Mouse (Mus musculus) embryonic facial prominence, embryonic 13.5 days (tissue): ENCODE measurements around the gene Htr7. TPM values are rescaled to one million over a fixed set of nuclear protein-coding genes. Genes with fewer than 3 reads are reported as not detected.

Experiments
- ATAC-seq: fragments of 200-750 bp; cut with Nextera tagmentation; 2 replicates; pipeline ENCODE4 v1.8.0; 2017; ENCODE audit warnings: low read depth; ENCODE audit not compliant: insufficient number of reproducible peaks, insufficient read depth, low FRiP score, low TSS enrichment
- H3K27ac ChIP-seq: fragments of 300-500 bp; sonication (generic); 2 replicates; pipeline ENCODE4 v1.5.1; 2015; ENCODE audit warnings: moderate library complexity, mild to moderate bottlenecking, inconsistent platforms
- H3K27me3 ChIP-seq: fragments of 300-500 bp; sonication (generic); 2 replicates; pipeline ENCODE4 v1.6.1; 2015; ENCODE audit warnings: mild to moderate bottlenecking, inconsistent platforms
- H3K36me3 ChIP-seq: fragments of 300-500 bp; sonication (generic); 2 replicates; pipeline ENCODE4 v1.6.1; 2015; ENCODE audit warnings: mild to moderate bottlenecking, inconsistent platforms
- H3K4me1 ChIP-seq: fragments of 300-500 bp; sonication (generic); 2 replicates; pipeline ENCODE4 v1.6.1; 2015; ENCODE audit warnings: inconsistent platforms
- H3K4me2 ChIP-seq: fragments of 300-500 bp; sonication (generic); 2 replicates; pipeline ENCODE4 v1.6.1; 2015; ENCODE audit warnings: moderate library complexity, mild to moderate bottlenecking, inconsistent platforms
- H3K4me3 ChIP-seq: fragments of 300-500 bp; sonication (generic); 2 replicates; pipeline ENCODE4 v1.5.1; 2015; ENCODE audit warnings: mild to moderate bottlenecking, inconsistent platforms
- H3K9ac ChIP-seq: fragments of 300-500 bp; sonication (generic); 2 replicates; pipeline ENCODE4 v1.6.1; 2015; ENCODE audit warnings: mild to moderate bottlenecking, inconsistent platforms
- H3K9me3 ChIP-seq: fragments of 300-500 bp; sonication (generic); 2 replicates; pipeline ENCODE4 v1.6.1; 2016; ENCODE audit warnings: inconsistent platforms
- WGBS: fragments of 180-500 bp; shearing (Covaris S2); methylation state at CpG from one replicate; pipeline ENCODE4 v1.1.7; 2015; ENCODE audit warnings: mixed read lengths; 5-methylcytosine and 5-hydroxymethylcytosine counted together
- polyA plus RNA-seq: library from polyadenylated mRNA; unstranded; fragments of >200 nt; fragmentation: Nextera tagmentation; extraction: Ambion mirVana; gene quantifications from 2 replicates; pipeline ENCODE4 v1.2.1, GENCODE M21; 2015

The Htr7 gene
- 0.76 and 1.2 TPM in 2 replicates for polyA plus RNA-seq

GRCm38 (mm10) chr19:36057231-36057811 lies at the start of gene Htr7:
Gene Htr7 (minus strand): TSS chr19:36057507.
- Histone ChIP-seq H3K36me3 (no peaks in the 10 kb centered on the region), H3K4me1 (peaks cover 8% of the 10 kb centered on the region), H3K9ac (peak within 1 kb of the TSS; percentile 64), H3K4me2 (peak within 1 kb of the TSS; percentile 92), H3K4me3 (peak within 1 kb of the TSS; percentile 62), H3K9me3 (no peaks in the 10 kb centered on the region), H3K27ac (no peak within 1 kb of the TSS), H3K27me3 (peaks cover 64% of the 10 kb centered on the region)
- WGBS: under 1% methylated on average over 83 of the region's 86 CpGs
- peak; percentile 69; the same call in 1 of the 2 replicates for ATAC-seq

DNA sequence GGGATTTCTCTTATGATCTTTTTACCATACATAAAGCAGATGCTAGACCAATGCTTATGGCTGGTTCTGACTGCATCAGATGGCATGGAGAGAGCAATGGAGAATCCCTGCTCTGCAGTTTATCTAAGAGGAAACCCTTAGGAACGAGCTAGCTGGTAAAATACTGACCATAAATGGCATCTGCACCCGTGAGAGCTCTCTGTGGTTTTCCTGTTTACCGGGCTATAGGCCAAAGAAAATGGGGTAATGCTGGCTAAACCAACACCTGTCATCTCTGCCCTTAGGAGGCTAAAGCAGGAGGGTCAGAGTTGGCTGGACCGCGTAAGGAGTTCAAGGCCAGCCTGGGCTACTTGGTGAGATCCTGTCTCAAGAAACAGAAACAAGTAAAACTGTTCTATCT lies 46.6 kb upstream of the Htr7 start:
- Histone ChIP-seq H3K4me2 (no peak overlapping the region), H3K36me3 (peaks cover 45% of the 10 kb centered on the region), H3K27ac (no peak overlapping the region), H3K4me1 (no peaks in the 10 kb centered on the region), H3K4me3 (no peak overlapping the region), H3K9me3 (no peaks in the 10 kb centered on the region), H3K9ac (no peak overlapping the region), H3K27me3 (no peaks in the 10 kb centered on the region)
- ATAC-seq: no peak
- WGBS: 87% methylated on average over 5 of the region's 5 CpGs

- Histone ChIP-seq H3K9ac (no peak overlapping the region), H3K4me1 (no peaks in the 10 kb centered on the region), H3K9me3 (no peaks in the 10 kb centered on the region), H3K4me3 (no peak overlapping the region), H3K4me2 (no peak overlapping the region), H3K27me3 (no peaks in the 10 kb centered on the region), H3K36me3 (peaks cover 64% of the 10 kb centered on the region), H3K27ac (no peak overlapping the region)
- ATAC-seq: no peak
- WGBS: 87% methylated on average over 7 of the region's 7 CpGs
Measured at GRCm38 (mm10) chr19:36098916-36099315, 41.6 kb upstream of the Htr7 start.

GRCm38 (mm10) chr19:36098265-36098664 lies 41.0 kb upstream of the Htr7 start:
- H3K9me3 ChIP-seq: no peaks in the 10 kb centered on the region
- 97% methylated on average over 1 of the region's 1 CpGs for WGBS
- no peak overlapping the region for H3K4me2 ChIP-seq
- H3K27me3 ChIP-seq: no peaks in the 10 kb centered on the region
- H3K36me3 ChIP-seq: peaks cover 63% of the 10 kb centered on the region
- no peaks in the 10 kb centered on the region for H3K4me1 ChIP-seq
- ATAC-seq: no peak
- H3K27ac ChIP-seq: no peak overlapping the region
- H3K4me3 ChIP-seq: no peak overlapping the region
- H3K9ac ChIP-seq: no peak overlapping the region

GRCm38 (mm10) chr19:36097194-36097593 lies 39.9 kb upstream of the Htr7 start:
- Histone ChIP-seq H3K9me3 (no peaks in the 10 kb centered on the region), H3K4me2 (no peak overlapping the region), H3K36me3 (peaks cover 61% of the 10 kb centered on the region), H3K4me1 (no peaks in the 10 kb centered on the region), H3K4me3 (no peak overlapping the region), H3K27me3 (no peaks in the 10 kb centered on the region), H3K27ac (no peak overlapping the region), H3K9ac (no peak overlapping the region)
- WGBS: 88% methylated on average over 3 of the region's 3 CpGs
- no peak for ATAC-seq

DNA sequence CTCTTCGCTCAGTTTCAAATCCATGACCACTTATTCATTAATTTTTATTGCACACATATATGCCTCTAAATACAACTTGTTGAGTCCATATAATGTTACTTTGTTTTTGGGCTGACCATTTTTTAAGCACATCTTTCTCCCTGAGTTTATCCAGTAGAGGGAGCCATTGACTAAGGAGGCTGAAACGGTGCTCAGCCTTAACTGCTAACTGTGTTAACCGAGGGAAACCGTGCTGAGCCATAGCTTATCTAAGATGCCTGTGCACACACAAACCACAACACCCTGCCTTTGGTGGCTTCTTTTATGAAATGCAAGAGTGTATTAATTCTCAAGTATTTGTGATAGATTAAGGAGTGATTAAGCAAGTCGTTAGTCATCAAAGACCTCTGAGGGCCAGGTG lies 33.5 kb upstream of the Htr7 start:
- no peak overlapping the region for H3K27ac ChIP-seq
- no peak for ATAC-seq
- H3K36me3 ChIP-seq: peaks cover 53% of the 10 kb centered on the region
- no peak overlapping the region for H3K9ac ChIP-seq
- no peaks in the 10 kb centered on the region for H3K27me3 ChIP-seq
- no peaks in the 10 kb centered on the region for H3K4me1 ChIP-seq
- no peak overlapping the region for H3K4me3 ChIP-seq
- WGBS: 59% methylated on average over 5 of the region's 5 CpGs
- no peaks in the 10 kb centered on the region for H3K9me3 ChIP-seq
- H3K4me2 ChIP-seq: no peak overlapping the region

DNA sequence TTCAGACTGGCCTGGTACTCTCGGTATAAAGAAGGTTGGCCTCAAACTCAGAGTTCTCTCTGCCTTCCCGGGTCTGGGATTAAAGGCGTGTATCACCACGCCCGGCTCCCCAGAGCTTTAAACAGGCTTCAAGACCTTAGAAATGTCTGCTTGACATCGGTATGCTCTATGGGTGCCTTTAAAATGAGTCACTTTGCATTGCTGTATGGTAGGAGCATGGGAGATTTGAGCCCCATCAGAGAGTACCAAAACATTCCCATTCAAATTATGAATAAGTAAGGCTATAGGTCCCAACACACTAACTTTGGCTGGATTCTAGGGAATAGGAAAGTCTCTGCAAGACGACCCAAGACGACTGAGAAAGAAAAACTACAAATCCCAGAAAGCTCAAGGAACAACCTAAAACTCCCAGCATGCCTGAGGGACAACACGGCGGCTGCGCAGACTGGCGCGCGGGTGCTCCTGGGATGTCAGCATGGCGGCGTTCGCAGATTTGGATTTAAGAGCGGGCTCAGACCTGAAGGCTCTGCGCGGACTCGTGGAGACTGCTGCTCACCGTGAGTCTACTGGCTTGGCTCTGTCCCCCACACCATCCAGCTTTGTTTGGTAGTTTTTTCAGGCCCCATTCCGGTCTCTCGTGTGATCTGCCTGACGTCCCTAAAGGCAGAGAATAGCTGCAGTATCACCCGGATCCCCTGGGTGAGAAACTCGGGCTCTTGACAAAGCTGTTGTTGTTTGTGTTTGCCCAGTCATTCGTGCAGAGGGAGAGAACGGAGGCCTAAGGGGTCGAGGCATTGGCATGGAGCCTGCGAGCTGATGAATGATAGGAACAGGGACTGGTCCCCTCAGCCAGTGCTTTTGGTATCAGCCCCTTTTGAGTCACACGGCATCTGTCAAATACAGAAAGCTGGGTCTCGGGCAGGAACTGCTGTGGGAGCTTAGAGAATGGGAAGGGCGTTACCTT lies 26.2 kb upstream of the Htr7 start, which contains the start of gene Rpp30:
Rpp30 (plus strand) TSS at position 455 of the 964 bp plus-strand sequence.
- H3K27ac ChIP-seq: peak within 1 kb of the TSS; percentile 71
- 3% methylated on average over 34 of the region's 34 CpGs for WGBS
- ATAC-seq: peak; percentile 92
- peak within 1 kb of the TSS; percentile 87 for H3K9ac ChIP-seq
- H3K4me3 ChIP-seq: peak within 1 kb of the TSS; percentile 81
- H3K36me3 ChIP-seq: peaks cover 8% of the 10 kb centered on the region
- H3K4me2 ChIP-seq: peak within 1 kb of the TSS; percentile 80
- H3K9me3 ChIP-seq: no peaks in the 10 kb centered on the region
- peaks cover 10% of the 10 kb centered on the region for H3K4me1 ChIP-seq
- peaks cover 6% of the 10 kb centered on the region; the same call in 1 of the 2 replicates for H3K27me3 ChIP-seq

DNA sequence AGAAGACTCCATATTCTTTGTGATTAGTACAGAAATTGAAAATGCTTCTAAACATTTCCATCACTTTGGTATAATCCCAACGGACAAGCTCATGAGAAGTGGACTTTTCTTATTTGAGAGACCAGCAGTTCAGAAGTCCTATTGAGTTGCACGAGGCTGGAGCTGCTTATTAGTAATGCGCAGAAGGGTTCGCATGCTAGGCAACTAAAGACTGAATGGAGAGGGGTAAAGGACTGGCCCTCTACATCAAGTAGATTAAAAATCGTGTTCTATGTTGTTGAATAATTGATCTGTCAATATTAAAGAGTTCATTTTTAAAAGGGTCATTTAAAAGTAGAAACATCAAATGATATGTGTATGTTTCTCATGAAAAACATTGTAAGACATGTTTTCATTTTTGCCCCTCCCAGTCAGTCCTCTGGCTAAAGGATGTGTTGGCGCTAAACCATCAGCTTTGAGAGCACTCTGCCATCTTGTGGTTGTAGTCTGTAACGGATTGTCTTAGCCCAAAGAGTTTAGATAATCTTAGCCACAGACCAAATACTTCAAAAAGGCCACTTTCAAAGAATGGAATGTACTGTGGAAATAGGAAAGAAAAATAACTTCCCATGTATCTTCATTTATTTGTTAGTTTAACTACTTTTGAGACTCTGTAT lies 25.4 kb upstream of the Htr7 start:
- Histone ChIP-seq H3K36me3 (no peaks in the 10 kb centered on the region), H3K9ac (peak overlapping the region; percentile 87), H3K4me3 (peak overlapping the region; percentile 81), H3K27me3 (peaks cover 6% of the 10 kb centered on the region; the same call in 1 of the 2 replicates), H3K9me3 (no peaks in the 10 kb centered on the region), H3K27ac (peak overlapping the region; percentile 71), H3K4me2 (peak overlapping the region; percentile 80), H3K4me1 (peaks cover 10% of the 10 kb centered on the region)
- WGBS: 47% methylated on average over 7 of the region's 7 CpGs
- no peak for ATAC-seq

DNA sequence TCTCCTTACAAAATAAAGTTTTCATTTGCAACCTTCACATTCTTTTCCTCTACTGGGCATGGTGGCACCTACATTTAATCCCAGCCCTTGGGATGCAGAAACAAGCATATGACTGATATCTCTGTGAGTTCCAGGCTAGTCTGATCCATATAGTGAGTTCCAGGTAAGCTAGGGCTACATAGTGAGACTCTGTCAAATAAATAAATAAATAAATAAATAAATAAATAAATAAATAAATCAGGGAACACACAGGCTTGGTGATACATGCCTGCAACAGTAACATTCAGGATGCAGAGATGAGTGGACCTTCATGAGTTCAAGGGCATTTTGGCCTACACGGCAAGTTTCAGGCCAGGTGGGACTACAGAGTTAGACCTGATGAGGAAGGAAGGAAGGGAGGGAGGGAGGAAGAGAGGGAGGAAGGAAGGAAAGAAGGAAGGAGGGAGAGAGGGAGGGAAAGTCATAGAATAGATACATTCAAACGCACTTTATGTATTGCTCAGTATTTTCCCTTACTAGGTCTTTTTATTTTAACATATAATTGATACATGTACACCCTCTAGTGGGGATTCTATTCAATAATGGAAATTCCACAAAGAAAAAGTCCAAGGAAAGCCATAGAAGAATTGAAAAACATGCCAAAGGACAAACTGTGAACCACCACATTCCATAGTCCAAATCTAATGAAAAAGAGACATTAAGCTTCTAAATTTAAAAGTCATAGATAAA lies 5.7 kb upstream of the Htr7 start:
- Histone ChIP-seq H3K27ac (no peak overlapping the region), H3K9me3 (no peaks in the 10 kb centered on the region), H3K27me3 (peaks cover 22% of the 10 kb centered on the region), H3K4me3 (no peak overlapping the region), H3K4me2 (no peak overlapping the region), H3K36me3 (no peaks in the 10 kb centered on the region), H3K9ac (no peak overlapping the region), H3K4me1 (no peaks in the 10 kb centered on the region)
- 70% methylated on average over 2 of the region's 2 CpGs for WGBS
- ATAC-seq: no peak

GRCm38 (mm10) chr19:36056502-36057221 lies 645 bp downstream of the Htr7 start:
- H3K36me3 ChIP-seq: no peaks in the 10 kb centered on the region
- H3K9ac ChIP-seq: peak overlapping the region; percentile 64
- peaks cover 66% of the 10 kb centered on the region for H3K27me3 ChIP-seq
- peaks cover 8% of the 10 kb centered on the region for H3K4me1 ChIP-seq
- no peak overlapping the region for H3K27ac ChIP-seq
- H3K4me3 ChIP-seq: peak overlapping the region; percentile 62
- no peak for ATAC-seq
- no peaks in the 10 kb centered on the region for H3K9me3 ChIP-seq
- WGBS: 11% methylated on average over 48 of the region's 49 CpGs
- H3K4me2 ChIP-seq: peak overlapping the region; percentile 92
